Mouse (Mus musculus): Measurements from ENCODE around the gene Zfp688. TPM values are rescaled to one million over a fixed set of nuclear protein-coding genes. Genes with fewer than 3 reads are reported as not detected.
"Not testable (repeated sequence)": the region's sequence is repeated elsewhere in the genome, so short reads cannot be mapped to it uniquely, and the experiment has no call there.

The Zfp688 gene
- polyA plus RNA-seq (2014; fragmentation: Nextera tagmentation; extraction: Ambion mirVana), result 17.0 and 20.7 TPM in 2 replicates

DNA sequence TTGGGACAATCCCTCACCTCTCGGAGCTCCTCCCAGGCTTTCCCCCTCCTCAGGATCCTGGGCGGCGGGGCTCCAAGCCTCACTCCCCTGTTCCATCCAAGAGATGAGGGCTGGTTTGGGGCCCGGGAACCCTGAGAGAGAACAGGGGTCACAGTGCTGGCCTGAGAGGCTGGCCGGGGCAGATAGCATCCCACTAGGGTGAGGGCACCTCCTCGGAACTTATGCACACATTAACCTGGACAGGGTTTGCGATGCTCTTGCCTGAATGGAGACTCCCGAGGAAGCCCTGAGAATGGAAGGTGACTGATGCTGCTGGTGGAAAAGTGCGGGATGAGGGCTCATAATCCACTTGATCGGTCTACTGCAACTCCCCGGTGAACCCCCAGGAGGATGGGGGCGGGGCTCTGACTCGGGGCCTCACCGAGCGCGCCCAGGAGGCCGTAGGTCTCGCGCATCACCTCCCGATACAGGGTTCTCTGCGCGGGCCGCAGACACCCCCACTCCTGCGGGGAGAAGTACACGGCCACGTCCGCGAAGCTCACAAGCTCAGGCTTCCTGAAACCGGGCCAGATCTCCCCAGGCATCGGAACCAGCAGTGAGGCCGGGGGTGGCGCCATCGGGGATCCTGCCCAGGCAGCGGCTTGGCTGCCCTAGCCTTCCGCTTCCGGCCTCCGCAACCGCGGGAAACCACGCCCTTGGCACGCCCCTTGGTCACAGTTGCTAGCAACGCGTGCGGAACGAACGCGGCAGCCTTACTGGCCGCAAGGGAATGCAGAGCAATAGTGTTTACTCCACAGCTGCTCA lies at the start of gene Zfp688:
Gene Zfp688, minus strand, starts transcription at position 681 of the 804 bp plus-strand sequence.
- Histone ChIP-seq H3K27ac (replicated peaks; ENCODE audit: low read depth, low read length) (peak within 1 kb of the TSS; percentile 45; the same call in 1 of the 2 replicates), H3K9me3 (ENCODE audit: control insufficient read depth, low read length) (no peaks in the 10 kb centered on the region), H3K4me2 (ENCODE audit: low read depth, low read length) (peak within 1 kb of the TSS; percentile 96), H3K36me3 (ENCODE audit: control insufficient read depth, insufficient read depth, low read length) (peaks cover 9% of the 10 kb centered on the region; the same call in 1 of the 2 replicates), H3K4me1 (ENCODE audit: control insufficient read depth, insufficient read depth, low read length) (peaks cover 5% of the 10 kb centered on the region; the same call in 1 of the 2 replicates), H3K9ac (ENCODE audit: low read depth, low read length) (peak within 1 kb of the TSS; percentile 83), H3K4me3 (ENCODE audit: low read depth, low read length) (peak within 1 kb of the TSS; percentile 78), H3K27me3 (replicated peaks; ENCODE audit: control insufficient read depth, insufficient read depth, low read length) (0 out of 2 replicates have a peak, but pooled peaks cover 3% of the 10 kb centered on the region)
- peak; percentile 95 for DNase-seq (ENCODE audit: low spot score)
- peak; percentile 98 for ATAC-seq (ENCODE audit: low read depth)
- under 1% methylated on average over 37 of the region's 48 CpGs for WGBS

DNA sequence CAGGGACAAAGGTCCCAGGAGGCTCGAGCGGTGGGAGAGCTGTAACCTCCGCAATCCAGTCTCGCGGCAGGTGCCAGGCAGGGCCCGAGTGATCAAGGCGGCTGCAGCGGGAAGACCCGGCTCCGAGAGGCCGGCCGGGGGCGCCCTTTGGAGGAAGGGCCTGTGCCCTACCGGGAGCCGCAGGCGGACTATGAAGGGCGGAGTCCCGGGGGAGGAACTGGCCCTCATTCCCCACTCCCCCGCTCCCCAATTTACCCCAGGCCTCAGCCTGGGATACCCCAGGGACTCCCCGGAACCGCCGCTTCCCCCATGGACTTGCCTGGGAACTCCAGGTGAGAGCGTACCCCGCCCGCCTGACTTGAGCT lies 49.8 kb upstream of the Zfp688 start:
- no peak for DNase-seq (ENCODE audit: low spot score)
- Histone ChIP-seq H3K9ac (ENCODE audit: low read depth, low read length) (peak overlapping the region; percentile 89), H3K4me1 (ENCODE audit: control insufficient read depth, insufficient read depth, low read length) (peaks cover 10% of the 10 kb centered on the region), H3K4me3 (ENCODE audit: low read depth, low read length) (peak overlapping the region; percentile 77), H3K27ac (replicated peaks; ENCODE audit: low read depth, low read length) (peak overlapping the region; percentile 98), H3K36me3 (ENCODE audit: control insufficient read depth, insufficient read depth, low read length) (peaks cover 58% of the 10 kb centered on the region), H3K4me2 (ENCODE audit: low read depth, low read length) (peak overlapping the region; percentile 70), H3K27me3 (replicated peaks; ENCODE audit: control insufficient read depth, insufficient read depth, low read length) (no peaks in the 10 kb centered on the region), H3K9me3 (ENCODE audit: control insufficient read depth, low read length) (no peaks in the 10 kb centered on the region)
- 1% methylated on average over 12 of the region's 25 CpGs for WGBS
- ATAC-seq (ENCODE audit: low read depth), result no peak; the same call in 1 of the 2 replicates

DNA sequence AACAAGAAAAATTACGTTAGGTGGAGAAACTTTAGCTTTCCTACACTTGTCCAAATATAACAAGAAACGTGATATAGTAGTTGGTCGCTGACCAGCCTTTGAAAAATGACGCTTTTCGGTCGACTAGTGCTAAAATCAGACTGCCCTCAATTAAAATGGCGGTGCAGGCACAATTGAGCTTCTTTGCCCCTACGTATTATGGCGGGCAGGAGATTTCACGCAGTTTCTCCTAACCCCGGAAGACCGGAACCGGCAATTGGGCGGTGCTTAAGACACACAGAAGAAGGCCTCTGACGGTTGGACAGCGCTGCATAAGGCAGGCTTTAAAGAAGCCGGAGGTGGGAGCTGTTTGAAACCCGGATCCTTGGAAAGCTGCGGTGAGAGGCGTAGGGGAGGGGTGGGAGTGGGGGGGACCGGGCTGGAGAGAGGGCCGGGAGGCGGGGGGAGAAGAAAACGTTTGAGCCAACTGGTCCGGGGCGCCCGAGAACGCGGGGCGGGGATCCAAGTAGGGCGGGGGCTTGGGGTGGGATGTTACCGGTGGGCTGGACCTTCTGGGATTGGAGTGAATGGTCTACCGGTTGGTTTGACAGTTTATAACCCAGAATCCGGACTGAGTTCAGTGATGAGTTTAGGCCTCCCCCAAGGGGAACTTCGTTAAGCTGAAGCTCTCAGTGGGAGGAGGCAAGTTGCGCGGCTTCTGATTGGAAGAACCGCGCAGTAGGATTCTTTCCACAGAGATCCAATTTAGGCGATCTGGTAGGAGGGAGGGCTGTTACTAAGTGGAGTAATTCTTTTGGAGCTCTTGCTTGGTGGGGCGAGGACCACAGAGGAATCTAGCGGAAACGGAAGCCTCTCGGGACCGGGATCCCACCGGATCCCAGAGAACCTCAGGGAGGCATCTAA lies 49.1 kb upstream of the Zfp688 start:
- no peaks in the 10 kb centered on the region for H3K27me3 ChIP-seq (replicated peaks; ENCODE audit: control insufficient read depth, insufficient read depth, low read length)
- H3K36me3 ChIP-seq (ENCODE audit: control insufficient read depth, insufficient read depth, low read length), result peaks cover 56% of the 10 kb centered on the region
- ATAC-seq (ENCODE audit: low read depth) (peak; percentile 95), DNase-seq (ENCODE audit: low spot score) (peak; percentile 100)
- no peaks in the 10 kb centered on the region for H3K9me3 ChIP-seq (ENCODE audit: control insufficient read depth, low read length)
- H3K4me2 ChIP-seq (ENCODE audit: low read depth, low read length), result peak overlapping the region; percentile 70
- WGBS, result 1% methylated on average over 40 of the region's 46 CpGs
- H3K4me1 ChIP-seq (ENCODE audit: control insufficient read depth, insufficient read depth, low read length), result peaks cover 10% of the 10 kb centered on the region
- peak overlapping the region; percentile 77 for H3K4me3 ChIP-seq (ENCODE audit: low read depth, low read length)
- H3K27ac ChIP-seq (replicated peaks; ENCODE audit: low read depth, low read length), result peak overlapping the region; percentile 98
- peak overlapping the region; percentile 89 for H3K9ac ChIP-seq (ENCODE audit: low read depth, low read length)

DNA sequence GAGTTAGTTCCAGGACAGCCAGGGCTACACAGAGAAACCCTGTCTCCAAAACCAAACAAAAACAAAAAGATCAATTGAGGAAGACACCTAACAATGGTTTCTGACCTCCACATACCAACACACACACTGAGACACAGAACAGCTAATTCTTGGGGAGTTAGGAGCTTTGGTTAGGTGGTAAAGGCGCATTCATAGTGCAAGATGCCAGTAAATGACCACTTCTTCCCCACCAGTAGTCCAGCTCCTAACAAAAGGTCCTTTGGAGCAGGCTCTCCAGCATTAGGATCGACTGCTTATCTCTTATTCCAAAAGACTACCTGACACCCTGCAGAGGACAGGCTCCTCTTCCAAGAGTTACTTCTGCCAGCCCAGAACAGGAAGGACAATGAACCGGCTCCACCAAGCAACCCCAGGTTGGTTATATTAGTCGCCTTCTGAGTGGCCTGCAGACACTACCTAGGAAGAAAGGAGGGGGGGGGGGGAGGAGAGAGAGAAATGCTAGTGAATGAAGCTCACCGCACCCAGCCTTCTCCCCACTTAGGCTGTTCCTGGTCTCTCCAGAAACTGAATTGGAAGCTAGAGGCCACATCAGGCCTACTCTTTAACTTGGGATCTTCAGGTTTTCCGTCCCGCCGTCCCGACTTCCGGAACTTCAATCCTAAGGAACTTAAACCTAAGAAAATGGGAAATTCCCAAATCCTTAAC lies 48.3 kb upstream of the Zfp688 start:
- H3K9ac ChIP-seq (ENCODE audit: low read depth, low read length), result peak overlapping the region; percentile 89
- peak overlapping the region; percentile 98 for H3K27ac ChIP-seq (replicated peaks; ENCODE audit: low read depth, low read length)
- H3K4me1 ChIP-seq (ENCODE audit: control insufficient read depth, insufficient read depth, low read length), result peaks cover 10% of the 10 kb centered on the region
- 6% methylated on average over 10 of the region's 10 CpGs for WGBS
- H3K36me3 ChIP-seq (ENCODE audit: control insufficient read depth, insufficient read depth, low read length), result peaks cover 53% of the 10 kb centered on the region
- no peaks in the 10 kb centered on the region for H3K9me3 ChIP-seq (ENCODE audit: control insufficient read depth, low read length)
- DNase-seq (ENCODE audit: low spot score) (no peak), ATAC-seq (ENCODE audit: low read depth) (no peak)
- H3K27me3 ChIP-seq (replicated peaks; ENCODE audit: control insufficient read depth, insufficient read depth, low read length), result no peaks in the 10 kb centered on the region
- H3K4me3 ChIP-seq (ENCODE audit: low read depth, low read length), result peak overlapping the region; percentile 77
- peak overlapping the region; percentile 70 for H3K4me2 ChIP-seq (ENCODE audit: low read depth, low read length)

DNA sequence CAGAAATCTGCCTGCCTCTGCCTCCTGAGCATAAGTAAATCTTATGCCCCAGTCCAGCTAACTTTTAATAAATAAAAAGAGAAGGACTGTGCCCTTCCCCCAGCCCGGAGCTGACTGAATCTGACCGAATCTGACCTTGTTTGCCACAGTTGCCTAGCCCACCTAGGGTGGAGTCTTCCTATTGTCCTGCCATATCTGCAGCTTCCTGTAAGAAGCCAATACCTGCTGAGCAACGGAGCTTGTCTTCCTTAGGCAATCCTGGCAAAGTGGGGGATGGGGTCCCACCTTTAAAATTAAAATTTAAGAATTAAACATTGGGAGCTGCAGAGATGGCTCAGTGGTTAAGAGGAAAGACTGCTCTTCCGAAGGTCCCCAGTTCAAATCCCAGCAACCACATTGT lies 44.7 kb upstream of the Zfp688 start:
- peaks cover 5% of the 10 kb centered on the region; the same call in 1 of the 2 replicates for H3K4me1 ChIP-seq (ENCODE audit: control insufficient read depth, insufficient read depth, low read length)
- ATAC-seq (ENCODE audit: low read depth) (no peak), DNase-seq (ENCODE audit: low spot score) (no peak)
- no peaks in the 10 kb centered on the region for H3K27me3 ChIP-seq (replicated peaks; ENCODE audit: control insufficient read depth, insufficient read depth, low read length)
- no peak overlapping the region for H3K27ac ChIP-seq (replicated peaks; ENCODE audit: low read depth, low read length)
- H3K36me3 ChIP-seq (ENCODE audit: control insufficient read depth, insufficient read depth, low read length), result peaks cover 39% of the 10 kb centered on the region
- WGBS, result 90% methylated on average over 4 of the region's 4 CpGs
- no peak overlapping the region for H3K9ac ChIP-seq (ENCODE audit: low read depth, low read length)
- H3K4me2 ChIP-seq (ENCODE audit: low read depth, low read length), result no peak overlapping the region
- H3K4me3 ChIP-seq (ENCODE audit: low read depth, low read length), result no peak overlapping the region
- no peaks in the 10 kb centered on the region for H3K9me3 ChIP-seq (ENCODE audit: control insufficient read depth, low read length)

DNA sequence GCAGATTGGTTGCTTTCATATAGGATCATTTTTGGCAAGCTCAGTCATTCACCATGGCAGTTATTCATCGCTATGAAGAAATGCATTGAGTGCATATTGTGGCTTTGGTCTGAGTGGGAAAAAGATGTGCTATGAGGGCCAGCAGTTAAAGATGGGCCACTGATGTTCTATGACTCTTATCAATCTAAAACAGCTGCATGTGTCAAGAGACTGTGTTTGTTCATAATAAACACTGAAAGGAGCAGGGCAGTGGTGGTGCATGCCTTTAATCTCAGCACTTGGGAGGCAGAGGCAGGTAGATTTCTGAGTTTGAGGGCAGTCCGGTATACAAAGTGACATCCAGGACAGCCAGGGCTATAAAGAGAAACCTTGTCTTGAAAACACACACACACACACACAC lies 43.8 kb upstream of the Zfp688 start:
- H3K9me3 ChIP-seq (ENCODE audit: control insufficient read depth, low read length); H3K27ac ChIP-seq (replicated peaks; ENCODE audit: low read depth, low read length); DNase-seq (ENCODE audit: low spot score); ATAC-seq (ENCODE audit: low read depth); H3K9ac ChIP-seq (ENCODE audit: low read depth, low read length); H3K4me2 ChIP-seq (ENCODE audit: low read depth, low read length); H3K4me3 ChIP-seq (ENCODE audit: low read depth, low read length); H3K27me3 ChIP-seq (replicated peaks; ENCODE audit: control insufficient read depth, insufficient read depth, low read length); H3K4me1 ChIP-seq (ENCODE audit: control insufficient read depth, insufficient read depth, low read length): not testable (repeated sequence)
- WGBS, result 91% methylated on average over 2 of the region's 2 CpGs
- peaks cover 48% of the 10 kb centered on the region for H3K36me3 ChIP-seq (ENCODE audit: control insufficient read depth, insufficient read depth, low read length)

DNA sequence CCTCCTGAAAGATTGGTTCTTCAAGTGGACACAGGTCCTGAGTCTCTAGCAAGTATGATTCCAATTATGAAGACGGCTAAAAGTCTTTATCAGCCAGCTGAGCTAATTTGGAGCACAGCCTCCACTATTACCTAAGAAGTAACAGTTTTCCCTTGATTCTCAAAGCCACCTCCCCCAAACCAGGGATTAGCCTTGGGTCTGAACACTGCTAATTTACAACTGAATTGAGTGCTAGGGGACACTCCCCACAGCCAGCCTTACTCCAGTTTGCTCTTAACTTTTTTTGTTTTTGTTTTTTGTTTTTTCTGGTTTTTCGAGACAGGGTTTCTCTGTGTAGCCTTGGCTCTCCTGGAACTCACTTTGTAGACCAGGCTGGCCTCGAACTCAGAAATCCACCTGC lies 43.3 kb upstream of the Zfp688 start:
- ATAC-seq (ENCODE audit: low read depth) (no peak), DNase-seq (ENCODE audit: low spot score) (no peak)
- Histone ChIP-seq H3K27ac (replicated peaks; ENCODE audit: low read depth, low read length) (no peak overlapping the region), H3K36me3 (ENCODE audit: control insufficient read depth, insufficient read depth, low read length) (peaks cover 53% of the 10 kb centered on the region), H3K4me1 (ENCODE audit: control insufficient read depth, insufficient read depth, low read length) (peaks cover 5% of the 10 kb centered on the region; the same call in 1 of the 2 replicates), H3K9me3 (ENCODE audit: control insufficient read depth, low read length) (no peaks in the 10 kb centered on the region), H3K4me3 (ENCODE audit: low read depth, low read length) (no peak overlapping the region), H3K9ac (ENCODE audit: low read depth, low read length) (no peak overlapping the region), H3K27me3 (replicated peaks; ENCODE audit: control insufficient read depth, insufficient read depth, low read length) (no peaks in the 10 kb centered on the region), H3K4me2 (ENCODE audit: low read depth, low read length) (no peak overlapping the region)
- 86% methylated on average over 3 of the region's 3 CpGs for WGBS

DNA sequence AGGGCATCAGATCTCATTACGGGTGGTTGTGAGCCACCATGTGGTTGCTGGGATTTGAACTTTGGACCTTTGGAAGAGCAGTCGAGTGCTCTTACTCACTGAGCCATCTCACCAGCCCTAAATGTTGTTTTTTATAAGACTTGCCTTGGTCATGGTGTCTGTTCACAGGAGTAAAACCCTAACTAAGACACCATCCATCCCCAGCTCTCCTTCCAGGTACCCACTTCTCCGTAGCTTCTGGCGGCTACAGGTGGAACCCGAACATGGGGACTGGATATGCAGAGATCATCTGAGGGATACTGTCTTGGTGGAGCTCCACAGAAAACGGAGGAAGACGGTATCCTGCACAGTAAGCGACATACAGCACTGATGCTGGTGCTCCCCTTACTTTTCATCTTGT lies 37.4 kb upstream of the Zfp688 start, which contains the start of gene Prr14:
Gene Prr14, plus strand, starts transcription at position 301 of the 400 bp plus-strand sequence.
- ATAC-seq (ENCODE audit: low read depth); H3K4me1 ChIP-seq (ENCODE audit: control insufficient read depth, insufficient read depth, low read length); H3K9me3 ChIP-seq (ENCODE audit: control insufficient read depth, low read length); H3K27me3 ChIP-seq (replicated peaks; ENCODE audit: control insufficient read depth, insufficient read depth, low read length); H3K9ac ChIP-seq (ENCODE audit: low read depth, low read length); H3K4me3 ChIP-seq (ENCODE audit: low read depth, low read length); H3K27ac ChIP-seq (replicated peaks; ENCODE audit: low read depth, low read length); DNase-seq (ENCODE audit: low spot score); H3K4me2 ChIP-seq (ENCODE audit: low read depth, low read length): not testable (repeated sequence)
- H3K36me3 ChIP-seq (ENCODE audit: control insufficient read depth, insufficient read depth, low read length), result peaks cover 52% of the 10 kb centered on the region
- WGBS, result 96% methylated on average over 8 of the region's 8 CpGs
